Mouse (Mus musculus) CH12.LX (cell line): ENCODE results near the gene Agap1.

Source experiments
- CHD1 ChIP-seq: IDR thresholded peaks from 2 replicates; pipeline ENCODE4 v1.6.1; 2012; ENCODE audit warnings: low read depth, low read length, improper control_type of control experiment, inconsistent platforms
- CTCF ChIP-seq, 2 experiments: IDR thresholded peaks in 1 of 2; conservative IDR thresholded peaks in 1 of 2; 2 replicates each; pipeline ENCODE4 v1.5.1; 2011 to 2012; ENCODE audit warnings: low read depth in 2 of 2, low read length in 2 of 2, improper control_type of control experiment in 1 of 2, inconsistent platforms in 1 of 2, mild to moderate bottlenecking in 1 of 2, moderate library complexity in 1 of 2
- E2F4 ChIP-seq: IDR thresholded peaks from 2 replicates; pipeline ENCODE4 v1.6.1; 2011; ENCODE audit warnings: low read depth, low read length, improper control_type of control experiment; ENCODE audit not compliant: insufficient replicate concordance
- GABPA ChIP-seq: IDR thresholded peaks from 2 replicates; pipeline ENCODE4 v1.6.1; 2012; ENCODE audit warnings: low read depth, low read length, improper control_type of control experiment, inconsistent platforms; ENCODE audit not compliant: insufficient replicate concordance
- HCFC1 ChIP-seq: IDR thresholded peaks from 2 replicates; pipeline ENCODE4 v1.6.1; 2012; ENCODE audit warnings: low read depth, mild to moderate bottlenecking, inconsistent platforms, low read length, improper control_type of control experiment
- KAT2A ChIP-seq: IDR thresholded peaks from 2 replicates; pipeline ENCODE4 v1.6.1; 2012; ENCODE audit warnings: low read length, improper control_type of control experiment, inconsistent platforms; ENCODE audit not compliant: insufficient replicate concordance
- MXI1 ChIP-seq: IDR thresholded peaks from 2 replicates; pipeline ENCODE4 v1.6.1; 2011; ENCODE audit warnings: mild to moderate bottlenecking, low read depth, low read length, improper control_type of control experiment
- NRF1 ChIP-seq: IDR thresholded peaks from 2 replicates; pipeline ENCODE4 v1.6.1; 2014; ENCODE audit warnings: low read depth, mild to moderate bottlenecking, inconsistent platforms, low read length, improper control_type of control experiment, moderate library complexity
- POLR2A ChIP-seq: IDR thresholded peaks from 2 replicates; pipeline ENCODE4 v1.6.1; 2011; ENCODE audit warnings: low read depth, mild to moderate bottlenecking, improper control_type of control experiment, low read length
- POLR2AphosphoS2 ChIP-seq: IDR thresholded peaks from 2 replicates; pipeline ENCODE4 v1.6.1; 2011; ENCODE audit warnings: low read depth, low read length, improper control_type of control experiment
- ZC3H11A ChIP-seq: IDR thresholded peaks from 2 replicates; pipeline ENCODE4 v1.6.1; 2012; ENCODE audit warnings: low read depth, mild to moderate bottlenecking, inconsistent platforms, low read length, improper control_type of control experiment

- TF ChIP-seq POLR2A (no peak), GABPA (no peak), NRF1 (no peak), CTCF (conservative IDR thresholded peaks at IDR 0.05 in 1 of 2, IDR thresholded peaks at IDR 0.05 in 1 of 2; ENCODE audit: low read depth in 2 of 2, low read length in 2 of 2) (no peak), ZC3H11A (no peak), E2F4 (no peak), CHD1 (no peak), KAT2A (no peak), POLR2AphosphoS2 (no peak), MXI1 (no peak), HCFC1 (no peak)
Observed at GRCm38 (mm10) chr1:89899036-89899435, 444.4 kb downstream of the Agap1 start.
